Mouse (Mus musculus) C2C12 (cell line): ENCODE results near the gene Slc26a9.

Experiments
- CEBPB ChIP-seq: IDR thresholded peaks from one replicate; pipeline ENCODE4 v1.6.1; 2011; ENCODE audit warnings: low read depth, mild to moderate bottlenecking, control low read depth, moderate library complexity
- CTCF ChIP-seq: IDR thresholded peaks from one replicate; pipeline ENCODE4 v1.5.1; 2011; ENCODE audit not compliant: control insufficient read depth, insufficient read depth, insufficient read length
- USF1 ChIP-seq: IDR thresholded peaks from one replicate; pipeline ENCODE4 v1.6.1; 2011; ENCODE audit warnings: low read depth, mild to moderate bottlenecking, control low read depth, moderate library complexity

DNA sequence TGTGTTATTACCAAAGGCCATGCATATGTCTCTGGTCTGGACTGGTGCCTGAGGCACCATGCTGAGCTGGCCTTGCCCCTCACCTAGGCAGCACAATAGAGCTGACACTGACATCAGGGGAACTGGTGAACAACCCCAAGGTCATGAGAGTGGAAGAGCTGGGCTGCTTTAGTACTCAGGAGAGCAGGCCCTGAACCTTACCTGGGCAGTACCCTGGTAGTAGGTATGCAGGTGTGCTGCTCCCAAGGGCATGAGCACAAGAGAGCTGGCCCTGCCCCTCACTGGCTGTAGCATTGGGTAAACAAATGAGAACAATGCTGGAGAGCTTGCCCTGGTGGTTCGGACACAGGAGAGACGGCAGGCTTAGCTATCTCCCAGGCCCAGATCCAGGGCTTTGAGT lies 48.5 kb upstream of the Slc26a9 start:
- TF ChIP-seq USF1 (no peak), CTCF (no peak), CEBPB (no peak)
